Mouse (Mus musculus) midbrain, postnatal 0 days (tissue): ENCODE data around the gene Asns. TPM values are rescaled to one million over a fixed set of nuclear protein-coding genes. Genes with fewer than 3 reads are reported as not detected.

Experiments used
- ATAC-seq: fragments of 200-750 bp; cut with Nextera tagmentation; 2 replicates; pipeline ENCODE4 v1.8.0; 2017; ENCODE audit warnings: moderate number of reproducible peaks, mild to moderate bottlenecking, moderate TSS enrichment, moderate library complexity; ENCODE audit not compliant: low FRiP score
- DNase-seq: peaks from one replicate; pipeline ENCODE4 v3.0.0-alpha.2; 2015; ENCODE audit warnings: low spot score
- H3K27ac ChIP-seq: fragments of 300-500 bp; sonication (generic); 2 replicates; pipeline ENCODE4 v1.5.1; 2014; ENCODE audit warnings: low read depth, mild to moderate bottlenecking, low read length, mixed read lengths
- H3K27me3 ChIP-seq: fragments of 300-500 bp; sonication (generic); 2 replicates; pipeline ENCODE4 v1.6.1; 2014; ENCODE audit warnings: low read length, control low read depth, mixed read lengths; ENCODE audit not compliant: insufficient read depth
- H3K36me3 ChIP-seq: fragments of 300-500 bp; sonication (generic); 2 replicates; pipeline ENCODE4 v1.6.1; 2014; ENCODE audit warnings: low read length, control low read depth, mixed read lengths; ENCODE audit not compliant: insufficient read depth
- H3K4me1 ChIP-seq: fragments of 300-500 bp; sonication (generic); 2 replicates; pipeline ENCODE4 v1.6.1; 2014; ENCODE audit warnings: mild to moderate bottlenecking, control low read depth, antibody characterized with exemption, low read length, mixed read lengths; ENCODE audit not compliant: insufficient read depth
- H3K4me2 ChIP-seq: fragments of 300-500 bp; sonication (generic); 2 replicates; pipeline ENCODE4 v1.6.1; 2014; ENCODE audit warnings: low read depth, mild to moderate bottlenecking, low read length, mixed read lengths; ENCODE audit not compliant: poor library complexity, severe bottlenecking
- H3K4me3 ChIP-seq: fragments of 300-500 bp; sonication (generic); 2 replicates; pipeline ENCODE4 v1.5.1; 2014; ENCODE audit warnings: low read depth, mild to moderate bottlenecking, low read length, moderate library complexity
- H3K9ac ChIP-seq: fragments of 300-500 bp; sonication (generic); replicated peaks from 2 replicates; pipeline ENCODE4 v1.6.1; 2014; ENCODE audit warnings: mild to moderate bottlenecking, low read length, moderate library complexity, mixed read lengths; ENCODE audit not compliant: poor library complexity, severe bottlenecking
- H3K9me3 ChIP-seq: fragments of 300-500 bp; sonication (generic); 2 replicates; pipeline ENCODE4 v1.6.1; 2016; ENCODE audit warnings: low read length, control low read depth
- CTCF ChIP-seq: IDR thresholded peaks from 2 replicates; pipeline ENCODE4 v1.5.1; 2016; ENCODE audit warnings: antibody characterized with exemption, mild to moderate bottlenecking
- WGBS: fragments of 180-500 bp; shearing (Covaris S2); extraction: QIAGEN DNeasy Blood & Tissue Kit; methylation state at CpG from one replicate; pipeline ENCODE4 v1.1.7; 2014; 5-methylcytosine and 5-hydroxymethylcytosine counted together
- polyA plus RNA-seq: library from polyadenylated mRNA; unstranded; fragments of >200 nt; fragmentation: Nextera tagmentation; extraction: Ambion mirVana; gene quantifications from 2 replicates; pipeline ENCODE4 v1.2.1, GENCODE M21; 2015
- total RNA-seq: library from RNA; depleted of rRNA; stranded (reverse); fragments of >200 nt; gene quantifications from 2 replicates; pipeline ENCODE4 v1.2.3, GENCODE M21; 2014; rRNA removed

Gene Asns
- total and polyA plus RNA-seq, 2 experiments from 2014 or later = 88.7 to 132 TPM

DNA sequence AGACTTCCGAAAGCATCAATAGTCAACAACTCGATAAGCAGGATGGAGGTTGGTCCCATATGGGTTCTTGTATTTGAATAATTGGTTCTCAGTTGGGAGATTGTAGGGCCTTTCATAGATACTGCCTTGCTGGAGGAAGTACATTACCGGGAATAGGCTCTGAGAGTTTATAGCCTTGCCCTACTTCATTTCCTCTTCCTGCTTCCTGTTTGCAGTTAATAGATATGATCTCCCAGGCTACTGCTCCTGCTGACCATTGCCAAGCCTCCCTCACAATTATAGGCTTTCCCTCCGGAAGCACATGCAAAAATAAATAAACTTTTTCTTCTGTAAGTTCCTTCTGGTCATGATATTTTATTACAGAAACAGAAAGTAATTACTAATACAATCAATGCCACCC is 31.6 kb downstream of the Asns start:
- Histone ChIP-seq H3K27ac (no peak overlapping the region), H3K4me2 (no peak overlapping the region), H3K4me3 (no peak overlapping the region), H3K4me1 (no peaks in the 10 kb centered on the region), H3K27me3 (no peaks in the 10 kb centered on the region), H3K9me3 (no peaks in the 10 kb centered on the region), H3K9ac (no peak overlapping the region), H3K36me3 (no peaks in the 10 kb centered on the region)
- no peak for DNase-seq
- TF ChIP-seq CTCF = no peak
- 91% methylated on average over 4 of the region's 4 CpGs for WGBS
- no peak for ATAC-seq

GRCm38 (mm10) chr6:7660377-7661080 is 32.5 kb downstream of the Asns start:
- H3K9ac ChIP-seq = no peak overlapping the region
- TF ChIP-seq CTCF = peak; percentile 87
- H3K27me3 ChIP-seq = no peaks in the 10 kb centered on the region
- 65% methylated on average over 5 of the region's 5 CpGs for WGBS
- H3K27ac ChIP-seq = no peak overlapping the region
- no peak overlapping the region for H3K4me2 ChIP-seq
- no peaks in the 10 kb centered on the region for H3K9me3 ChIP-seq
- DNase-seq (peak; percentile 81), ATAC-seq (0 out of 2 replicates have a peak, but pooled peaks have one; percentile 44)
- no peaks in the 10 kb centered on the region for H3K4me1 ChIP-seq
- H3K4me3 ChIP-seq = no peak overlapping the region
- H3K36me3 ChIP-seq = no peaks in the 10 kb centered on the region

- 0 out of 2 replicates have a peak, but pooled peaks have one; percentile 56 for ATAC-seq
- Histone ChIP-seq H3K9me3 (no peaks in the 10 kb centered on the region), H3K36me3 (no peaks in the 10 kb centered on the region), H3K4me3 (no peak overlapping the region), H3K4me2 (no peak overlapping the region), H3K4me1 (no peaks in the 10 kb centered on the region), H3K27ac (no peak overlapping the region), H3K27me3 (no peaks in the 10 kb centered on the region), H3K9ac (no peak overlapping the region)
- 74% methylated on average over 1 of the region's 1 CpGs for WGBS
- peak; percentile 60 for DNase-seq
- peak; percentile 80 for TF ChIP-seq CTCF
These were observed 36.5 kb downstream of the Asns start for GRCm38 (mm10) chr6:7656601-7657000.

DNA sequence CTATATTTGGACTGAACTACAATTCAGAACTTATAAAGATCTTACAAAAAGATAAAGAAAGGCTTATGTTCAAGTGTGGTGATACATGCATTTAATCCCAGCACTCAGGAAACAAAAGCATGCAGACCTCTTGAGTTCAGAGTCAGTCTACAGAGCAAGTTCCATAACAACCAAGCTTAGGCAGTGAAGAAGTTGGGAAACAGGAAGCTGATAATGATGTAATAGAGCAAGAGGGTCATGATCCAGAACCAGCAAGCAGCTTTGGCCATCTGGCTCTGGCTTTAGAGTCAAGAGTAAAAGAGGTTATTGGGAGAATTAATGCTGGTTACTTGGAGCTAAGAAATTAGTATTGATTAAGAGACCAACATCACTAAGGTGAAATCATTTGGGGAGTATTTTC is 44.6 kb downstream of the Asns start:
- no peak for TF ChIP-seq CTCF
- no peak overlapping the region for H3K27ac ChIP-seq
- H3K36me3 ChIP-seq = no peaks in the 10 kb centered on the region
- ATAC-seq = no peak
- H3K4me1 ChIP-seq = no peaks in the 10 kb centered on the region
- no peak overlapping the region for H3K4me3 ChIP-seq
- H3K4me2 ChIP-seq = no peak overlapping the region
- H3K9me3 ChIP-seq = no peaks in the 10 kb centered on the region
- no peak overlapping the region for H3K9ac ChIP-seq
- DNase-seq = no peak
- H3K27me3 ChIP-seq = no peaks in the 10 kb centered on the region

Other genes starting within 250 kb of the Asns start
- gene Tac1, start 138.4 kb downstream of the Asns start, total RNA-seq = 79.9 and 87.9 TPM in 2 replicates
- gene Tac1, start 138.4 kb downstream of the Asns start, polyA plus RNA-seq = 180 and 199 TPM in 2 replicates
- gene C1galt1, start 151.6 kb upstream of the Asns start, total RNA-seq = 16.8 and 19.9 TPM in 2 replicates
- gene C1galt1, start 151.6 kb upstream of the Asns start, polyA plus RNA-seq = 1.4 and 1.5 TPM in 2 replicates